Mouse (Mus musculus): Measurements from ENCODE around the gene Sema6d. TPM values are rescaled to one million over a fixed set of nuclear protein-coding genes. Genes with fewer than 3 reads are reported as not detected.

The Sema6d gene
- total RNA-seq, 1 experiment from 2014 or later, result not detected

- no peak for ATAC-seq (ENCODE audit: extremely low read depth, insufficient number of reproducible peaks, low FRiP score, poor library complexity, severe bottlenecking)
Observed at GRCm38 (mm10) chr2:124620470-124620869, 530.7 kb downstream of the Sema6d start.

DNA sequence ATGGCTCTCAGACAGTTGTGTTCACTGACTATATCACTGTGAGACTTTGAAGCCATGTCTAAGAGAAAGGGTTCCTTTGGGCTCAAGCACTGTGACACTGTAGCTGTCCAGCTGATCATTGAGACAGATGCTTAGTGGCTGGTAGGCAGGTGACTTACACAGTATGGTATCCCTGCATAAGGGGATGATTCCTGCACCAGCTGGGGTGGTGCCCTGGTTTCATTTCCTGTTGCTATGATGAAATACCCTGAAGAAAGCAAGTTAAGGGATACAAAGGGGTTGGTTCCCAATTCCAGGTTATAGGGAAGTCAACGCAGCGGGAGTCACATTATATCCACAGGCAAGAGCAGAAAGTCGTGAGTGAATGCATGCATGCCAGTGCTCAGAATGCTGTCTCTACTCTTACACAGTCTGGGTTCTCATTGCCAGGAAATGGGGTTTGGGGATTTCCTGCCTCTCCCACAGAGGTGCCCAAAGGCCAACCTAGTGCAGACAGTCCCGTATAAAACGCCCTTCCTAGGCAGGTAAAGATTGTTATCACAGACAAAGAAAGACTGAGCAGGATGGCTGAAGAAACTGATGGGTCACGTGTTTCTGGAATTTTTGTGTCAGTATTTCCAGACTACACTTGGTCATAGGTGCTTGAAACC lies 532.3 kb downstream of the Sema6d start:
- 0 out of 2 replicates have a peak, but pooled peaks have one; percentile 5 for ATAC-seq (ENCODE audit: extremely low read depth, insufficient number of reproducible peaks, low FRiP score, poor library complexity, severe bottlenecking)

DNA sequence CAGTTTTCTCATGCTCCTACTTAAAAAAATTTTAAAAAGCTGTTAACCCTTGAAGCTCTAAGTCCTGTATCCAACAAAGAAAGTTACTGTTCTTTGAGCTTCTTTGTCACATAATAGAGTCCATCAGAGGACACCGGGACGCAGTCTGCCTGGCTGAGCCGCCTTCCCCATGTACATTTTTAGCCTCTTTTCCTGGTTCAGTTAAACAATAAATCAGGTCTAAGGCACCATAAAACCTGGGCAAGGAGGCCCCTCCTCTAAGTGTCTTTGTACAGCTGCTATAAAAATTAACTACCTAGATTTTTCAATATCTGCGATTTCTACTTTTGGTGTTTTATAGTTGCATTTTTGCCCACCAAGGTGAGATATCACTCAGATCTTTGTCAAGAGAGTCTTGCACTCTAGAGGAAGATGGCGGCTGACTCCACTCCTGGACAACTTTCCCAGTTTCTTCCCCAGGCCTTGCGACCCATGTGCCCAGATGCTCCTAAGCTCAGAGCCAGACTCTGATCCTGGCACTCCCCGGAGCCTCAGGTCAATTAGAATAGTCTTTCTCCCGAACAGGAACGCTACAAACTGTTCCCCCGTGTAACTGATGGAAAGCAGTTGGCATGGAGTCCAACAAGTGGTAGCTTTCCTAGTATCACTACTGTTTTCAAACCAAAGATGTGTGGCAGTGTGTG lies 534.6 kb downstream of the Sema6d start:
- ATAC-seq (ENCODE audit: extremely low read depth, insufficient number of reproducible peaks, low FRiP score, poor library complexity, severe bottlenecking), result no peak

GRCm38 (mm10) chr2:124626425-124626824 lies 536.7 kb downstream of the Sema6d start:
- ATAC-seq (ENCODE audit: extremely low read depth, insufficient number of reproducible peaks, low FRiP score, poor library complexity, severe bottlenecking), result no peak

GRCm38 (mm10) chr2:124627664-124628063 lies 537.9 kb downstream of the Sema6d start:
- no peak for ATAC-seq (ENCODE audit: extremely low read depth, insufficient number of reproducible peaks, low FRiP score, poor library complexity, severe bottlenecking)

GRCm38 (mm10) chr2:124628701-124629100 lies 538.9 kb downstream of the Sema6d start:
- no peak for ATAC-seq (ENCODE audit: extremely low read depth, insufficient number of reproducible peaks, low FRiP score, poor library complexity, severe bottlenecking)

- ATAC-seq (ENCODE audit: extremely low read depth, insufficient number of reproducible peaks, low FRiP score, poor library complexity, severe bottlenecking), result no peak
Observed at GRCm38 (mm10) chr2:124634400-124634998, 544.7 kb downstream of the Sema6d start.

DNA sequence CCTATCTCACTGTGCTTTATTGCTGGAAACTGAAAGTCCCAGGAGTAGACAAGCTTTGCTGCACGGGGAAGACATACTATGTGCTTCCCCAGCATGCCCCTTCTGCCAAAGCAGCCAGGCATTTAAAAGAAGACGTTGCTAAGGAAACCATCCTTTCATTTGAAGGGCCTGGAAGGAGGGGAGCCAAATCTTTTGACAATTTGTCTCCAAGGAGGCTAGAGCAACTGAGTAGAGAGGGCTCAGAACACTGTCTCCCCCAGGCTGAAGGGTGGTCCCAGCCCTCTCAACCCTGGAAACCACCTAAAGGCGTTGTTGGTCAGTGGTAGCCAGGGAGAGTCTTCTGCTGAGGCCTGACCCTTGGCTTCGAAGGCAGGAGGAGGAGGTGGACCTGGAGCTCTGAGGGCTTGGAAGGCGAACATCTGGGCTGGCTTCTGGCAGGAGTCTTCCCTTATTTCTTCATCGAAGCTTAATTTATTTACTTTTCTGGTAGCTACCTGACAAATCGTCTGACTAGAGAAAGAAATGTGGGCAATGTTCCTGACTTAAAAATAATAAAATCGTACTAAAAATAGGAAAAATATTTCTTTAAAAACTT lies 545.6 kb downstream of the Sema6d start:
- no peak for ATAC-seq (ENCODE audit: extremely low read depth, insufficient number of reproducible peaks, low FRiP score, poor library complexity, severe bottlenecking)

DNA sequence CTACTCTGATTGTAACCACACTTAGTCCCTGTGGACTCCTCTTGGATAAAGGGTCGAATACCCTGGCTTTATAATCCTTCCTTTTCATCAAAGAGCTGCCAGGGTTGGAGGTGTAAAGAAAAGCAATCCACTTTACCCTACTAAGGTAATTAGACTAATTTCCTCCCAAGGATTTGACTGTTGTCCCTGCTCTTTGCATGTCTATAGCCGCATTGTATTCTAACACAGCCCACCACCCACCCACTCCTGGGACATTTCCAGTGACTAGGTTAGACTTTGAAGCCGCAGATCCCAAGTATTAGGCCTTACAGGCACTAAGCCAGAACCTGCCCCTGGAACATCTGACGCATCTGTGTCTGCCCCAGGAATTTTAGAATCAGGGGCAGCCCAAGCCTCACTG lies 547.3 kb downstream of the Sema6d start:
- no peak for ATAC-seq (ENCODE audit: extremely low read depth, insufficient number of reproducible peaks, low FRiP score, poor library complexity, severe bottlenecking)

GRCm38 (mm10) chr2:124639221-124639963 lies 549.6 kb downstream of the Sema6d start:
- ATAC-seq (ENCODE audit: extremely low read depth, insufficient number of reproducible peaks, low FRiP score, poor library complexity, severe bottlenecking), result no peak

DNA sequence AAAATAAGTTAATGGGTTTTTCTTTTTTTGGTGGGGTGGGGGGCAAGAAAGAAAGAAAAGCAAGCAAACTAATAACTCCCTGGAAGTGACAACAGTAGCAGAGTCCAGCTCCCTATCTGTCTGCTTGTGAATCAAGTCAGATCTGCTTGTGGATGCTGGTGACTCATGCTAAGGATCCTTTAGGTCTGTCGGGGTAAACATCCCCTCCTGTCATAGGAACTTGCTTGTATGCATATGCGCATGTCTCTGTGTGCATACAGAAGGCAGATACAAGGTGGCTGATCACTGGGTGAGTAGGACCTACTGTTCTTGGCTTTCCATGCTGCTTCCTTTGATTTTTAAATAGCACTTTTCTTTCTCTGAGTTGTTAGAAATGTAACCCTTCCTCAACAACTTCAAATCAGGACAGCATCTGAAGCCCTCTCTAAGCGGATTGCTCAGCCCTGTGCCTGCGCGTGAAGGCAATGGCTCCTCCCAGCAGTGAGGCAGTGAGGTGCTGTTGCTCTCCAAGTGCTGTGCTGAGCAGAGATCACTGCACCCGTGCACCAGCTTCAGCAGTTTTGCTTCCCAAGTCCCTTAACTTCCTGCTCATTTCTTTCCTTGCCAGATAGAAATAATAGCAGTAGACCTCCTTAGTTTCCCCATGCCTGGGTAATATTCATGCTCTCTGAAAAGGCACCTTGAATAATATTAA lies 550.9 kb downstream of the Sema6d start:
- no peak for ATAC-seq (ENCODE audit: extremely low read depth, insufficient number of reproducible peaks, low FRiP score, poor library complexity, severe bottlenecking)

- no peak for ATAC-seq (ENCODE audit: extremely low read depth, insufficient number of reproducible peaks, low FRiP score, poor library complexity, severe bottlenecking)
Observed at GRCm38 (mm10) chr2:124641194-124641558, 551.4 kb downstream of the Sema6d start.

GRCm38 (mm10) chr2:124642131-124642530 lies 552.4 kb downstream of the Sema6d start:
- ATAC-seq (ENCODE audit: extremely low read depth, insufficient number of reproducible peaks, low FRiP score, poor library complexity, severe bottlenecking), result no peak

DNA sequence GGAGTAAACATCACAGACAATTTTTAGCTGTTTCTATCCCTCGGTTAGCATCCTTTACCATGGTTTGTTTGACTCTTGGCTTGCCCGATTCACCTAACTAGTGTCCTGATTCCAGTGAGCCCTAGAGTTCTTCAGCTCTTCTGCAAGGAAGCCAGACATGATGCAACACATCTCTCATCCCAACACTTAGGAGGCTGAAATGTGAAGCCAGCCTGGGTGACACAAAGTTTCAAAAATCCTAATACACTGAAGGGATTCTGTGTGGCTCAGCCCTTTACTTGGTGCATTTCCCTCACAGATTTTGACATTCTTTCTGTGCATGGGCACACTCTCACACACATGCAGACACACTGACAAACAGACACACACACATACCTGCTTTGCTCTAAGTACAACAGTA lies 560.8 kb downstream of the Sema6d start:
- no peak for ATAC-seq (ENCODE audit: extremely low read depth, insufficient number of reproducible peaks, low FRiP score, poor library complexity, severe bottlenecking)

DNA sequence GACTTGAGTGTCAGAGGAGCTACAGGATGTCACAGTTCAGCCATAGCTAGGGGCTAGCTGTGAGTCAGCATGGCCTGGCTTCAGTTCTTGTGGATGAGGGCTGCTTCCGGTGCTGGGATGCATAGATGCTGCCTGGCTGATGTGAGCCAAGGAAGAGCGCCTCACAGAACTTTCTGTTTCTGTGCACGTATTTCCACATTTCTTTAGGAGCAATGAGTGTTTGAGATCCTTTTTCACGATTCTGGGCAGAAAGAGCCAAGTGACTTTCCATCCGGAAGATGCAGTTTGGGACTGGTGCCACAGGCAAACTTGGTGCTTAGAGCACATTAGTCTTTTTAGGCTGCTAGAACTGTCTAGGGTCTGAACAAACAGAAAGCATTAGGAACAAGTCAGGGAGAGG lies 561.4 kb downstream of the Sema6d start:
- ATAC-seq (ENCODE audit: extremely low read depth, insufficient number of reproducible peaks, low FRiP score, poor library complexity, severe bottlenecking), result no peak

- ATAC-seq (ENCODE audit: extremely low read depth, insufficient number of reproducible peaks, low FRiP score, poor library complexity, severe bottlenecking), result no peak
Observed at GRCm38 (mm10) chr2:124653161-124653560, 563.4 kb downstream of the Sema6d start.

GRCm38 (mm10) chr2:124657358-124657757 lies 567.6 kb downstream of the Sema6d start:
- no peak for ATAC-seq (ENCODE audit: extremely low read depth, insufficient number of reproducible peaks, low FRiP score, poor library complexity, severe bottlenecking)

GRCm38 (mm10) chr2:124658374-124658773 lies 568.6 kb downstream of the Sema6d start:
- ATAC-seq (ENCODE audit: extremely low read depth, insufficient number of reproducible peaks, low FRiP score, poor library complexity, severe bottlenecking), result no peak

DNA sequence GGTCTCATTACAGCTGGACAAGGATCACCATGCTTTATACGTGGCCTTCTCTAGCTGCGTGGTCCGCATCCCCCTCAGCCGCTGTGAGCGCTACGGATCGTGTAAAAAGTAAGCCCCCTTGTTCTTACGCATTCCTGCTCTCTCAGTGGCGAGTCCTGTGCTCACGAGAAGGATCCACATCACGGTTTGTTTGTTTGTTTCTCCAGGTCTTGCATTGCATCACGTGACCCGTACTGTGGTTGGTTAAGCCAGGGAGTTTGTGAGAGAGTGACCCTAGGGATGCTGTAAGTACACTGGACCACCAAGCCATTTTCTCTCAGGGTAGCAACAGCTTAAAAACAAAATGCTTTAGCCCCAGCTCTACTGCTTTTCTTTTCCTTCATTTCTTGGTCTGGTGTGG lies 569.8 kb downstream of the Sema6d start:
- ATAC-seq (ENCODE audit: extremely low read depth, insufficient number of reproducible peaks, low FRiP score, poor library complexity, severe bottlenecking), result no peak
